Mouse (Mus musculus) forebrain, embryonic 16.5 days (tissue): Measurements from ENCODE around the gene Mxd1. TPM values are rescaled to one million over a fixed set of nuclear protein-coding genes. Genes with fewer than 3 reads are reported as not detected.

Experiments
- ATAC-seq: fragments of 200-750 bp; cut with Nextera tagmentation; 2 replicates; pipeline ENCODE4 v1.8.0; 2017; ENCODE audit warnings: mild to moderate bottlenecking, moderate library complexity
- H3K27ac ChIP-seq: fragments of 300-500 bp; sonication (generic); 2 replicates; pipeline ENCODE4 v1.5.1; 2014; ENCODE audit warnings: low read length, control low read depth
- H3K27me3 ChIP-seq: fragments of 300-500 bp; sonication (generic); replicated peaks from 2 replicates; pipeline ENCODE4 v1.6.1; 2014; ENCODE audit warnings: low read length; ENCODE audit not compliant: control insufficient read depth, insufficient read depth
- H3K36me3 ChIP-seq: fragments of 300-500 bp; sonication (generic); 2 replicates; pipeline ENCODE4 v1.6.1; 2014; ENCODE audit not compliant: control insufficient read depth, insufficient read depth
- H3K4me1 ChIP-seq: fragments of 300-500 bp; sonication (generic); replicated peaks from 2 replicates; pipeline ENCODE4 v1.6.1; 2014; ENCODE audit warnings: low read length; ENCODE audit not compliant: control insufficient read depth, insufficient read depth
- H3K4me2 ChIP-seq: fragments of 300-500 bp; sonication (generic); 2 replicates; pipeline ENCODE4 v1.6.1; 2014; ENCODE audit warnings: mild to moderate bottlenecking, low read length, control low read depth
- H3K4me3 ChIP-seq: fragments of 300-500 bp; sonication (generic); replicated peaks from 2 replicates; pipeline ENCODE4 v1.5.1; 2014; ENCODE audit warnings: mild to moderate bottlenecking, low read length, control low read depth
- H3K9ac ChIP-seq: fragments of 300-500 bp; sonication (generic); replicated peaks from 2 replicates; pipeline ENCODE4 v1.6.1; 2014; ENCODE audit warnings: low read depth, low read length, control low read depth
- H3K9me3 ChIP-seq: fragments of 300-500 bp; sonication (generic); 2 replicates; pipeline ENCODE4 v1.6.1; 2016; ENCODE audit warnings: low read length; ENCODE audit not compliant: control insufficient read depth
- WGBS: fragments of 180-500 bp; shearing (Covaris S2); extraction: QIAGEN DNeasy Blood & Tissue Kit; methylation state at CpG from one replicate; pipeline ENCODE4 v1.1.7; 2014; 5-methylcytosine and 5-hydroxymethylcytosine counted together
- polyA plus RNA-seq: library from polyadenylated mRNA; unstranded; fragments of >200 nt; fragmentation: Nextera tagmentation; extraction: Ambion mirVana; gene quantifications from 2 replicates; pipeline ENCODE4 v1.2.1, GENCODE M21; 2015

Mxd1 gene
- polyA plus RNA-seq, 1 experiment from 2014 or later, result 23.2 TPM

DNA sequence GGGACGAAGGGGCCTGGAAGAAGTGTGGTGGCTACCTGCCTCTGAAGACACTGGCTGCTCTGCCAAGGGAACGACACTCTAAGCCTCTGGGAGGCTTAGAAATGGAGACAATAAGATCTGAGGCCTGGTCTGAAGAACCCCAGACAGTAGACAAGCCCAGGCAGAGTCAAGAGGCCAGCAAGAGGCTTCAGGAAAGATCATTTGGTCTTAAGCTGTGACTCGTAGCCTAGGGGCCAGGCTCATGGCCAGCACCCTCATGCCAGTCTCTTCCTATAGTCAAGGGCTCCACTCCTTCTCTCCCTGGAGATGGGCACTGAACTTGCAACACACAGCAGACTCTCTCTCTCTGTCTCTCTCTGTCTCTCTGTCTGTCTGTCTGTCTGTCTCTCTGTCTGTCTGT, 28.8 kb downstream of the Mxd1 start:
- Histone ChIP-seq H3K4me2 (no peak overlapping the region), H3K9me3 (no peaks in the 10 kb centered on the region), H3K27ac (no peak overlapping the region), H3K4me1 (no peaks in the 10 kb centered on the region), H3K27me3 (no peaks in the 10 kb centered on the region), H3K9ac (no peak overlapping the region), H3K4me3 (no peak overlapping the region), H3K36me3 (no peaks in the 10 kb centered on the region)
- no peak for ATAC-seq
- WGBS, result 72% methylated on average over 3 of the region's 3 CpGs

DNA sequence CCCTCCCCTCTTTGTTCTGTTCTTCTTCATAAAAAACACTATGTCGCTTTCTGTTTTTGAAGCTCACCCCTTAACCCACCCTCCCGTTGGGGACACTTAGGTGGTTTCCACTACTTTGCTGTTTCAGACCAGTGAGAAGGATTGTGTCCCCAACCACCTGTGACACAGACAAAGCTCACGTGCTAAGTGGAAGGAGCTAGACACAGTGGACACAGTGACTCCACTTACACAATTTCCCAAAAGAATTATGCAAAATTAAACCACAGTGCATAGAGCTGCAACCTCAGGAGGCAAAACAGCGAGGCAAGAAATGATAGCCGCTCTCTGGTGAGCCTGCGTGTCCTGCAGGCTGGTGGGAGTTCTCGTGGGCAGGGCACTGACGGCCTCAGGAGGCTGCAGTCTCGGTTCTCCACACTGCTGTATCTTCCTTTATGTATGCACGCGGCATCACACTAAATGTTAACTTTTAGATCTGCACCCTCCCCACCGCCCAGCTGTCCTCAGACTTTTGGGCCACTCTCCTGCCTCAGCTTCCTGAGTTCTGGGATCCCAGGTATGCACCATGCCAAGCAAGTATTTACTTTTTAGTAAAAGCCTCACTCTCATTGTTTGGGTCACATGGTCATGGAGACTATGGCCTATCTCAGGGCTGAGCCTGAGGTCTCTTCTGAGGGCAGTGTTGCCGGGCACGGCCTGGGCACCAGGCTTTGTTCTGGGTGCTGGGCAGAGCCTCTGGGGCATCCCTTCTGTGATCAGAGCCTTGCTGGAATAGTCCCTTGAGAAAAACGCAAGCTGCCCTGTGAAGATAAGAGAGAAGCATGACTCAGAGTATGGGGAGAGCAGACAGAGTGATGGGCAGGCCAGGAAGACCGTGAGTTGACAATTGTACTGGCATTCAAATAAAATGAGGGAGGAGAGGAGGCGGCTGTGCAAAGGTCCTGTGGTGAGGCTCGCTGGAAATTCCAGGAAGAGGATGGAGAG, 29.5 kb downstream of the Mxd1 start:
- 82% methylated on average over 18 of the region's 18 CpGs for WGBS
- Histone ChIP-seq H3K4me1 (no peaks in the 10 kb centered on the region), H3K4me3 (no peak overlapping the region), H3K27me3 (no peaks in the 10 kb centered on the region), H3K4me2 (no peak overlapping the region), H3K27ac (no peak overlapping the region), H3K9me3 (no peaks in the 10 kb centered on the region), H3K36me3 (no peaks in the 10 kb centered on the region), H3K9ac (no peak overlapping the region)
- no peak for ATAC-seq

DNA sequence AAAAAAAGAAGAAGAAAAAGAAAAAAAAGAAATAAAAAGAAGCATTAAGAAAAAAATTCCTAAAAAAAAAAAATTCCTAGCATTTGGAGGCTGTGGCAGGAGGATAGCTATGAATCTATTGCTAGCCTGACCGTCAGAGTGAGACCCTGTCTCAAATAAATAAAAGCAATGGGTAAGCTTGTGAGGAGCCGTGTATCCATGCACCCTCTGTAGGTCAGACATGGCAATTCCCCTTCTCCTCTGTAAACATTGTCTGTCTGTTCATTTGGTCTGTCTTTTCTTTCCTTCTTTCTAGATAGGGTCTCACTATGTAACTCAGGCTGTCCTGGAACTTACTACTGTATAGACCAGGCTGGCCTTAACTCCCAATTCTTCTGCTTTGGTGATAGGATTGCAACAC, 30.5 kb downstream of the Mxd1 start:
- no peaks in the 10 kb centered on the region for H3K4me1 ChIP-seq
- H3K4me3 ChIP-seq, result no peak overlapping the region
- H3K27me3 ChIP-seq, result no peaks in the 10 kb centered on the region
- no peak overlapping the region for H3K4me2 ChIP-seq
- no peaks in the 10 kb centered on the region for H3K36me3 ChIP-seq
- H3K9me3 ChIP-seq, result no peaks in the 10 kb centered on the region
- 11% methylated on average over 2 of the region's 2 CpGs for WGBS
- peak; percentile 43; the same call in 1 of the 2 replicates for ATAC-seq
- H3K9ac ChIP-seq, result no peak overlapping the region
- no peak overlapping the region for H3K27ac ChIP-seq

DNA sequence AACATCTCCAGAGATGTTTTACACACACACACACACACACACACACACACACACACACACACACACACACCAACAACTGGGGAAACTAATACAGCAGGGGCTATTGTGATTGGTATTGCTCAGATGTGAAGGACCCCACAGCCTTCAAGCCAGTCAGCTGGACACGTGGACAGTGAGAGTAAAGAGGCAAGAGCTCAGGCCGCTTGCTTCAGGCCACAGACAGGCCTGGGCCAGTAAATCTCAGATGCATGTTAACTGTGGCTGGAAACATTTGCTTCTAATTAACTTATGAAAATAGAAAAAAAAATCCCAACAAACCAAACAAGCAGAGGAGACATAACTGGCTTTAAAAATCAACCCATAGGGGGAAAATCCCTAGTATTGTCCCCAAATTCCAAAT, 31.1 kb downstream of the Mxd1 start:
- no peak for ATAC-seq
- Histone ChIP-seq H3K4me3 (no peak overlapping the region), H3K27ac (no peak overlapping the region), H3K9ac (no peak overlapping the region), H3K4me1 (no peaks in the 10 kb centered on the region), H3K27me3 (no peaks in the 10 kb centered on the region), H3K4me2 (no peak overlapping the region), H3K9me3 (no peaks in the 10 kb centered on the region), H3K36me3 (no peaks in the 10 kb centered on the region)
- WGBS, result 66% methylated on average over 2 of the region's 2 CpGs

DNA sequence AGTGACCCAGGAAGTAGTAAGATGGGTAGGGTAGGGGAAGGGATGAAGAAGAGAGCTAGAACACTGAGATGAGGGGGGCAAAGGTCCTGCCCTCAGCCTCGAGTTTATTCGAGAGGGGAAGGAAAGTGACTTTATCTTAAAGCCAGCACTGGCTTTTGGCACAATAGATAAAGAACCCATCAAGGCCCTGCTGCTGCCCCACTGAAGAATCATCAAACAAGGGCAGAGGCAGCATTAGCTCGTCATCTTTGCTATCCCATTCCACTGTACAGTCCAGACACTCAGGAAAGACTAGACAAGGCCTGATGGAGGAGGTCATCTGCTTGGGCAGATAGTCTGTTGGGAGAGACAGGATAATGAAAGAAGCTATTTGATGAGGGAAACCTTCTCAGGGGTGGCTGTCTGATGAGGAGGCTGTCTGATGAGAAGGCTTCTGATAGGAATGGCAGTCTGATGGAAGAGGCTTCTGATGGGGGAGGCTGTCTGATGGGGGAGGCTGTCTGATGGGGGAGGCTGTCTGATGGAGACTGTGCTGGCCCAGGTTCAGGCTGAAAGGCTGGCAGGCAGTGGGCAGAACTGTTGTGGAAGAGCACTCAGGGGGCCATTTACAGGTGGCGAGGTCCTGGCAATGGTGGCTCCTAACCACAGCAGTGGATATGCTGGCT, 31.7 kb downstream of the Mxd1 start:
- 68% methylated on average over 3 of the region's 4 CpGs for WGBS

DNA sequence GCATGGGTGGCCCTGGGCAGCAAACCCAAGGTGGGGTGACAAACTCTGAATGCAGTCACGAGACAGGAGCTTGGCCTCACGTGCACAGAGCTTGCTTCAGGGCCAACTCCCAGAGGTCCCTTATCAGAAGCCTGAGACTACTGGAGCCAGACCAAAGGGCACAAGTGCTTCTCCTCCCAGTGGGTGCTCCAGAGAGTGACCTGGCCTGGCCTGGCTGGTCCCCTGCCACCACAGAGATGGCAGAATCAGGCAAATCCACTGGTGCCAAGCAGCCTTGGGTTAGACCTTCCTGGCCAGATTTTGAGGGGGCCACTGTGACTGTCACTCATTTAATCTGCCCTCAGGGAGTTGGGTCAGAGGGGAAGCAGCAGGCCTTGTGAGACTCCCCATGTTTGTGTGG, 32.5 kb downstream of the Mxd1 start:
- ATAC-seq, result no peak
- WGBS, result 76% methylated on average over 2 of the region's 2 CpGs
- no peaks in the 10 kb centered on the region for H3K4me1 ChIP-seq

More for the DNA sequence above, 31.7 kb downstream of the Mxd1 start:
- no peak for ATAC-seq
- Histone ChIP-seq H3K36me3 (no peaks in the 10 kb centered on the region), H3K27me3 (no peaks in the 10 kb centered on the region), H3K9me3 (no peaks in the 10 kb centered on the region), H3K4me1 (no peaks in the 10 kb centered on the region), H3K4me2 (no peak overlapping the region), H3K4me3 (no peak overlapping the region), H3K9ac (no peak overlapping the region), H3K27ac (no peak overlapping the region)

DNA sequence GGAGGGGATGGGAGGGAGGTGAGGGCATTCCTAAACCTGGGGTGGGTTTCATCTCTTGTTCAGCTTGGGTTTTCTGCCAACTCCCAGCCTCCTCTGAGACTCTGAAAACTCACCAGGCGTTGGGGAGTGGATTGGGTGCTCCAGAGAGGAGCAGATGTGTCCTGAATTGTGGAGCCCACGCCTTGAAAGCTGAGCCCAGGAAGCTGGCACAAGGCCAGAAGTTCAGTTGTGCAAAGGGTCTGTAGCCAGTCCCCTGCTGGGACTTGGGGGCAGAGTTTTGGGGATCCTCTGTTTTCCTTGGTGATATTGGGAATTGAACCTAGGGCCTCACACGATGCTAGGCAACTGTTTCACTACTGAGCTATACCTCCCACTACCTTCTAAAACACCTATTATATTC, 38.8 kb downstream of the Mxd1 start:
- H3K4me2 ChIP-seq, result no peak overlapping the region
- no peaks in the 10 kb centered on the region for H3K9me3 ChIP-seq
- no peak for ATAC-seq
- no peak overlapping the region for H3K4me3 ChIP-seq
- H3K27ac ChIP-seq, result no peak overlapping the region
- no peak overlapping the region for H3K9ac ChIP-seq
- no peaks in the 10 kb centered on the region for H3K27me3 ChIP-seq
- WGBS, result 43% methylated on average over 3 of the region's 3 CpGs
- H3K36me3 ChIP-seq, result no peaks in the 10 kb centered on the region
- H3K4me1 ChIP-seq, result no peaks in the 10 kb centered on the region

More for the DNA sequence above, 32.5 kb downstream of the Mxd1 start:
- Histone ChIP-seq H3K9me3 (no peaks in the 10 kb centered on the region), H3K4me3 (no peak overlapping the region), H3K27ac (no peak overlapping the region), H3K36me3 (no peaks in the 10 kb centered on the region), H3K4me2 (no peak overlapping the region), H3K27me3 (no peaks in the 10 kb centered on the region), H3K9ac (no peak overlapping the region)

DNA sequence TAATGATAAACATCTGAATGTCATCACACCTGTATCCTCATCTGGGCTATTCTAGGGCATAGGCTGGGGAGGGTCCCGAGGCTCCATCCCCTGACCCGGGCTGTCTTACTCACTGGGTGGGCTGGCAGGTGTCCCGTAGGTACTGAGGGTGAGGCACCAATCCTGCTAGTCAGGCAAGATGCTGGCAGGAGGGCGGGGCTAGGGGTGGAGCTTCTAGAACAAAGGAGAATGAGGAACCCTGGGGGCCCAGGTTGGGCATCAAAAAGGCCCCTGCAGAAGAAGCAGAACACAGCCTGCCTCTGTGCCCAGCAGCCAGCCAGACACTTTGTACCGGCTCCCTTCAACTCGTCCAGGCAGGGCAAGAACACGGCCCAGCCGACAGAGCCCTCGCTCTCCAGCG, 41.0 kb downstream of the Mxd1 start, which contains the start of gene Asprv1:
Gene Asprv1 (plus strand): TSS at position 219 of the 400 bp plus-strand sequence.
- no peaks in the 10 kb centered on the region for H3K4me1 ChIP-seq
- H3K27me3 ChIP-seq, result no peaks in the 10 kb centered on the region
- no peaks in the 10 kb centered on the region for H3K9me3 ChIP-seq
- H3K27ac ChIP-seq, result no peak within 1 kb of the TSS
- no peak for ATAC-seq
- no peak within 1 kb of the TSS for H3K4me3 ChIP-seq
- H3K4me2 ChIP-seq, result no peak within 1 kb of the TSS
- H3K9ac ChIP-seq, result no peak within 1 kb of the TSS
- H3K36me3 ChIP-seq, result no peaks in the 10 kb centered on the region
- 53% methylated on average over 10 of the region's 10 CpGs for WGBS
